Mouse (Mus musculus) cerebral cortex, adult 2 months (tissue): Measurements from ENCODE around the gene Prss54.

Source experiments
- WGBS: fragments of 180-500 bp; shearing (Covaris S2); methylation state at CpG from one replicate; pipeline ENCODE4 v1.1.7; 2018; 5-methylcytosine and 5-hydroxymethylcytosine counted together

Prss54 gene

GRCm38 (mm10) chr8:95551577-95551976 lies 24.6 kb downstream of the Prss54 start:
- WGBS, result 87% methylated on average over 4 of the region's 4 CpGs

DNA sequence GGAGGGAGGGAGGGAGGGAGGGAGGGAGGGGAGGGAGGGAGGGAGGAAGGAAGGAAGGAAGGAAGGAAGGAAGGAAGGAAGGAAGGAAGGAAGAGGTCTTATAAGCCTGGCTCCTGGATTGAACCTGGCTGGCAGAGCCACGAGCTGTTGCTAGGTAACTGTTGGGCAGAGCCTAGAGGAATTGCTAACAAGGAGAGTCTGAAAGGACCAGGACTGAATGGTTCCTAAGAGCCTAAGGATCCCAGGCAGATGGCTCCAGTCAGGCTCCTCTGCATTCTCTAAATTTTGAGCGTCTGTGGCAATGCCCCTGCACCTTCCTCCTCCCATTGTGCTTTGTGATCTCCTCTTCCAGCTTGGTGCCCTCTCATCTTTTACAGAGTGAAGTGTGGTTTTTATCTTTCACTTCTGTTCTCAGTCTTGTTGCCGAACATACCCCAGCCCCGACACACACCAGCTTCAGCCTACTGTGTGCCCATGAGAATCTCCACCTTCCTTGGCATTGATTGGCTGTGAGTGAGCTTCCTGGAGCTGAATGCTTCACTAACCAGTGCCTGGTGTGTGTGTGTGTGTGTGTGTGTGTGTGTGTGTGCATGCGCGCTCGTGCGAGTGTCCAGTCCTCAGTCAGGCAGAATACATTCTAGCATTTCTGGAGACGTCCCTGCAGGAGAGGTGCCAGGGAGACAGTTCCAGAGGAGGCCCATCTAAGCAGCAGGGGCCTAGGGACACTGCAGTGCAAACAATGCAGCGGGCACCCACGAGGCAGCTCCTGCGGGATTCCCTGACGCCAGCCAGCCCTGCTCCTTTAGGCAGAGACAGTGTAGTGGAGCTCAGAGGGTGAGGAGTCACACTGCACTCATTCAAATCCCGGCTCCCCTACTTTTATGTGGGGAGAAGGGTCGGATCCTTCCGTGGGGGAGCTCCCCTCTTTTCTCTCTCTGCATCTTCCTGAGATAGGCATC lies 26.0 kb downstream of the Prss54 start:
- WGBS, result 39% methylated on average over 16 of the region's 16 CpGs

- 54% methylated on average over 8 of the region's 8 CpGs for WGBS
Measured at GRCm38 (mm10) chr8:95547931-95548330, 28.2 kb downstream of the Prss54 start.

DNA sequence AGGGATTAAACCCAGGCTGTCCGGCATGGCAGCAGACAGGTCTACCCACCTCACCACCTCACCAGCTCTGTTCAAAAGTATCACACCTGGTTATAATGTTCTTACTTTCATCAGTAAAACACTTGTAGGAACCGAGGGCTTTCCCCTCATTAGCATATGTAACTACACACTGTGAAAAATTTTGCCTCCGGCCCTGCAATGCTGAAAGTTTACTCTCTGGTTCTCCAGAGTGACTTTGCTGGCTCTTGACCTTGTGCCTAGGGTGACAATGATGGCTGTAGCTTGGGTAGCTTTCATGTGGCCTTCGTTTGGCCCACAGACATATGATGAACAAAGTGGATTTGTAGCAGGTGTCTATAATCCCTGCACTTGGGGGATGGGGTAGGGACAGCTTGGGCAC lies 29.2 kb downstream of the Prss54 start:
- 88% methylated on average over 4 of the region's 4 CpGs for WGBS

GRCm38 (mm10) chr8:95545815-95546214 lies 30.3 kb downstream of the Prss54 start:
- WGBS, result 86% methylated on average over 17 of the region's 17 CpGs

- 43% methylated on average over 3 of the region's 3 CpGs for WGBS
Measured at GRCm38 (mm10) chr8:95543065-95543464, 33.1 kb downstream of the Prss54 start.

DNA sequence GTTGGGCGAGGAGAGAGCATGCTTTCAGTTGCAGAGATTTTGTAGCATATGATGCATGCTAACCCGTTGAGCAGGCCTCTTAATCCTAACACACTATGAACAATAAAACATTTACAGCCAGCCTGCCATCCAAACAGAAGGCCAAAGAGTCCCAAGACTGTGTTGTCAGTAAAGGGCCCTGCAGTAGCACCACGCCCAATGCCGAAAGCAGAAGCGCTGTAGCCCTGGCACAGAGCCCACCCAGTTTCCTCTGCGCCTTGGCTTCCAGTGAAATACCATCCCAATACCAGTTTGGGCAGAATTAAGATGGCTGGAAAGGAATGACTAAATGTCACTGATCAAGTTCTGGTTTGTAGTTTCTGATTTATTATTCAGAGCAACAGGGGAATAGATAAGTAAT lies 33.9 kb downstream of the Prss54 start:
- 84% methylated on average over 6 of the region's 6 CpGs for WGBS

DNA sequence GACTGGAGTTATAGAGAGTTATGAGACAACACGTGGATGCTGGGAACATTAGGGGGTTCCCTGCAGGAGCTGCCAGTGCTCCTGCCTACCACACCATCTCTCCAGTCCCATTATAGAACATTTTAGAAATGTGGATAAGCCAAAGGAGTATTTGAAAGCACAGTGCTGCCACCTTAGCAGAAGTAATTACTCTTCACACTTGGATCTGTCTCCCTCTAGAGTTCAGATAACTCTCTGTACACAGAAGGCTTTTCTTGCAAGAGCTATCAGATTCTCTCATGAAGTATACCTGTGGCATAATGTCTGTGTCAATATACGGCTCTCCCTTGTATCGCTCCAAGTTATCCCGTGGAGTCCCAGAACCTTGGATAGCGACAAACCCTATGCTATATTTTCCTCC lies 36.7 kb downstream of the Prss54 start:
- WGBS, result 43% methylated on average over 5 of the region's 5 CpGs

- WGBS, result 4% methylated on average over 33 of the region's 33 CpGs
Measured at GRCm38 (mm10) chr8:95533584-95534387, 42.4 kb downstream of the Prss54 start, which contains the start of gene Ccdc113. Ccdc113 (plus strand) TSS chr8:95534085.

- 55% methylated on average over 4 of the region's 4 CpGs for WGBS
Measured at GRCm38 (mm10) chr8:95532206-95532605, 43.9 kb downstream of the Prss54 start.

GRCm38 (mm10) chr8:95528750-95529310 lies 47.3 kb downstream of the Prss54 start:
- 69% methylated on average over 9 of the region's 9 CpGs for WGBS

GRCm38 (mm10) chr8:95528194-95528593 lies 47.9 kb downstream of the Prss54 start:
- WGBS, result 86% methylated on average over 10 of the region's 10 CpGs

DNA sequence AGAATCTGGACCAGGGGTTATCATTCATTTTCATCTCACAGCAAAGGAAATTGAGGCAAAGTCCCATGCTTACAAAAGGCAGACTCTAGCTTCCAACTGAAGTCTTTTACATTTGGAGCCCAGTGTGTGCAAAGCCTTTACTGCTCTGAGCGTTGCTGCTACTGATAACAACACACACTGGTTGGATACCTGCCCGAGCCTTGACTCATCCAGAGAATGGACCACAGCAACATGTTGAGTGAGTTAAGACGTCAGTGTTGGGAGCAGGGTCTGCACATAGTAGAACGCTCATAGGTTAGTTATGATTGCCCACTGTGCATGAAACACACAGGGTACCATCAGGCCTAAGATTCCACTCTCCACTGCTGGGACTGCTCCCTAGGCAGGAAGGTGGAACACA lies 52.1 kb downstream of the Prss54 start:
- 85% methylated on average over 4 of the region's 4 CpGs for WGBS

DNA sequence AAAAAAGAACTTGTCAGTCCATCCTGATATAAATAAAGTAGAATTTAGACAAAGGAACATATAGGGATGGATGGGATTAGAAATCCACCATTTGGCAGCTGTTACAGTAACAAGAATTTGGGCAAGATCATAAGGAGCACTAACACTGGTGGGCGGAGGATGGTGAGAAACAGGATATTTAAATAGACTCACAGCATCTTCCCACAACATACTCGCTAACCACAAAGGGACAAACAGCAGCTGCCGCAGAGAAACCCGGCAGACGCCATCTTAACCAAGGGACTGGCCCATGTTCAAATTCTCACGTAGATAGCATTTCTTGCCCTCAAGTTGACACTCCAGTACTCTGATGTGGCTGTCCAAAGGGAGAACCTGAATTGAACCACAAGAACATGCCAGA lies 59.2 kb downstream of the Prss54 start:
- WGBS, result 48% methylated on average over 6 of the region's 6 CpGs

DNA sequence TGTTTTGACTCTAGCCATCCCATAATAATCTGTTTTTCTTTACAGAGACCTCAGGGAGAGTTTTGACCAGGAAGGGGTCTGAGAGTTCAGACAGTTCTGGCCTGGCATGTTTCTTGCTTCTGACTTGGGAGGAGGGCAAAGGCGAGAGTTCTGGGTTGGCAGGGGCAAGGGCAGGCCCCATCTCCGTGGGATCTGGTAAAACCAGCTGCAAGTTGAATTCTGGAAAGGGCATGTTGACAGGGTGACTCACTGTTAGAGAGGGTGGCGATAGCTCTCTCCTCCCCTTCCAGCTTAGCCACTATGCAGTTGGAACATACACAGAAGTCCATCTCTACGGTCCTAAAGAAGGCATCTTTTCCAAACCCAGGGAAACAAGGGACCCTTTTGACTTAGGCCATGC lies 62.9 kb downstream of the Prss54 start:
- WGBS, result 66% methylated on average over 4 of the region's 4 CpGs

DNA sequence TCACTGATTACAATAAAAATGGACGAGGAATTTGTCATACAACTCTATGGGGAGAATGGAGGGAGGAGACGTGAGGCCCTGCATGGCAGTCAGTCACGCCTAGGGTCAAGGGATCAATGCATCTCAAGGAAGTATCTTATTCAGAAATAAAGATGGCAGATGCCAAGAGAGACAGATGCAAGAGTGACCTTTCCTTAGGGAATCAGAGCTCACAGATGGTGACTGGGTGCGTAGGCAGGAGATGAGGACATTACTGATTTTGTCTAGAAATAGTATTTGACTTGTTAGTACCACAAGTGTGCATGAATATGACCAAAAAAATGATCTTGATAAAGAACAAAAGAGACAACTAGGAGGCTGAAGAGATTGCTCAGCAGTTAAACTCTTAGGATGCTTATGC lies 63.9 kb downstream of the Prss54 start:
- 61% methylated on average over 4 of the region's 4 CpGs for WGBS
